Mouse (Mus musculus) liver, embryonic 14.5 days (tissue): Measurements from ENCODE around the gene Bbof1.

ENCODE experiments used
- CTCF ChIP-seq: IDR thresholded peaks from 2 replicates; pipeline ENCODE4 v1.5.1; 2016; ENCODE audit warnings: antibody characterized with exemption, low read depth, control low read depth
- EP300 ChIP-seq: IDR thresholded peaks from 2 replicates; pipeline ENCODE4 v1.6.1; 2016; ENCODE audit warnings: antibody characterized with exemption, low read depth

DNA sequence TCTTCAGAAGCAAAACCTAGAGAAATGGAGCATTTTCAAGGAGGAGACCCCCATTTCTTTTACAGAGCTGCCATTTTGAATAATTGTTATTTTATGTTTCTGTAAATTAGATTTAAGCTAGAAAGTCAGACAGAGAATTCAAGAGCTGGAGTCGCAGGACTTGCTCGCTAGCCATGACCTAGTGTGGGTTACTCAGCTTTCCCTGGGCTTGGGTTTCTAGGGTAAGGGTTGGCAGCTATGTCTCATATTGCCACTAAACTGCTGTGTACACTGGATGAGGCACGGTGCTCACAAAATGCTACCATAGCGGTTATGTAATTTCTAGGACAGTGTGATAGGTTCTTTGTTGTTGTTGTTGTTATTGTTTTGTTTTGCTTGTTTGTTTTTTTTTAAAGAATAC lies 16.2 kb upstream of the Bbof1 start:
- TF ChIP-seq CTCF (no peak), EP300 (no peak)
